Mouse (Mus musculus): Measurements from ENCODE around the gene Yod1.

Gene Yod1

GRCm38 (mm10) chr1:130717291-130717871 is at the start of gene Yod1:
Yod1 (plus strand) TSS chr1:130717327.
- DNase-seq (ENCODE audit: low spot score) = peak; percentile 93

- no peak for DNase-seq (ENCODE audit: low spot score)
Measured at GRCm38 (mm10) chr1:130678551-130678950, 38.6 kb upstream of the Yod1 start.

GRCm38 (mm10) chr1:130681075-130681474 is 36.1 kb upstream of the Yod1 start:
- no peak for DNase-seq (ENCODE audit: low spot score)

GRCm38 (mm10) chr1:130681656-130682413 is 35.3 kb upstream of the Yod1 start:
- no peak for DNase-seq (ENCODE audit: low spot score)

GRCm38 (mm10) chr1:130683905-130684304 is 33.2 kb upstream of the Yod1 start:
- no peak for DNase-seq (ENCODE audit: low spot score)

- DNase-seq (ENCODE audit: low spot score) = no peak
Measured at GRCm38 (mm10) chr1:130698601-130699000, 18.5 kb upstream of the Yod1 start.

- DNase-seq (ENCODE audit: low spot score) = no peak
Measured at GRCm38 (mm10) chr1:130699937-130700633, 17.0 kb upstream of the Yod1 start.

GRCm38 (mm10) chr1:130701976-130702375 is 15.2 kb upstream of the Yod1 start:
- DNase-seq (ENCODE audit: low spot score) = no peak

- no peak for DNase-seq (ENCODE audit: low spot score)
Measured at GRCm38 (mm10) chr1:130703613-130704012, 13.5 kb upstream of the Yod1 start.

- no peak for DNase-seq (ENCODE audit: low spot score)
Measured at GRCm38 (mm10) chr1:130710283-130711080, 6.6 kb upstream of the Yod1 start.

- no peak for DNase-seq (ENCODE audit: low spot score)
Measured at GRCm38 (mm10) chr1:130714046-130714445, 3.1 kb upstream of the Yod1 start.

- peak; percentile 91 for DNase-seq (ENCODE audit: low spot score)
Measured at GRCm38 (mm10) chr1:130715561-130716217, 1.4 kb upstream of the Yod1 start, which contains the start of gene Gm29427. Gm29427 (minus strand) TSS chr1:130715799.

- DNase-seq (ENCODE audit: low spot score) = no peak
Measured at GRCm38 (mm10) chr1:130716218-130716512, 962 bp upstream of the Yod1 start.

- DNase-seq (ENCODE audit: low spot score) = peak; percentile 61
Measured at GRCm38 (mm10) chr1:130716513-130717290, 425 bp upstream of the Yod1 start.

- DNase-seq (ENCODE audit: low spot score) = no peak
Measured at GRCm38 (mm10) chr1:130724206-130724605, 7.1 kb downstream of the Yod1 start.

- no peak for DNase-seq (ENCODE audit: low spot score)
Measured at GRCm38 (mm10) chr1:130726396-130726795, 9.3 kb downstream of the Yod1 start.

- no peak for DNase-seq (ENCODE audit: low spot score)
Measured at GRCm38 (mm10) chr1:130728070-130728469, 10.9 kb downstream of the Yod1 start.

GRCm38 (mm10) chr1:130728708-130729107 is 11.6 kb downstream of the Yod1 start:
- DNase-seq (ENCODE audit: low spot score) = no peak

- DNase-seq (ENCODE audit: low spot score) = no peak
Measured at GRCm38 (mm10) chr1:130729153-130729552, 12.0 kb downstream of the Yod1 start, which contains the start of gene Pfkfb2. Pfkfb2 (minus strand) TSS chr1:130729253.

GRCm38 (mm10) chr1:130731741-130732337 is 14.7 kb downstream of the Yod1 start, which contains the start of gene AA986860:
AA986860 (plus strand) TSS chr1:130731976.
- peak; percentile 77 for DNase-seq (ENCODE audit: low spot score)
